Mouse (Mus musculus): ENCODE results near the gene Fam13c. TPM values are rescaled to one million over a fixed set of nuclear protein-coding genes. Genes with fewer than 3 reads are reported as not detected.

Fam13c gene
- total and polyA plus RNA-seq, 2 experiments: 0.02 to 0.09 TPM

GRCm38 (mm10) chr10:70442623-70443022, 2.3 kb downstream of the Fam13c start:
- H3K27me3 ChIP-seq (ENCODE audit: control insufficient read depth, insufficient read depth, low read length): no peaks in the 10 kb centered on the region
- H3K79me2 ChIP-seq (ENCODE audit: control insufficient read depth, insufficient read depth, low read length): no peaks in the 10 kb centered on the region
- WGBS: 86% methylated on average over 5 of the region's 5 CpGs
- H3K4me3 ChIP-seq (ENCODE audit: insufficient read depth, low read depth, low read length): no peak overlapping the region
- H3K36me3 ChIP-seq (ENCODE audit: control insufficient read depth, insufficient read depth, low read length): no peaks in the 10 kb centered on the region
- no peak for DNase-seq (ENCODE audit: extremely low read depth, low read depth, low spot score)
- no peak for TF ChIP-seq POLR2A (IDR thresholded peaks at IDR 0.05; ENCODE audit: extremely low read depth, insufficient read depth, low read length)
- TF ChIP-seq CTCF (IDR thresholded peaks at IDR 0.05; ENCODE audit: low read depth, low read length): no peak
- H3K4me1 ChIP-seq (ENCODE audit: control insufficient read depth, insufficient read depth, low read length): no peaks in the 10 kb centered on the region
- H3K9ac ChIP-seq (ENCODE audit: low read depth, low read length): no peak overlapping the region
- H3K27ac ChIP-seq (replicated peaks; ENCODE audit: insufficient read depth, low read depth, low read length): no peak overlapping the region

- WGBS: 50% methylated on average over 4 of the region's 4 CpGs
- no peak for DNase-seq (ENCODE audit: extremely low read depth, low read depth, low spot score)
- Histone ChIP-seq H3K9ac (ENCODE audit: low read depth, low read length) (no peak overlapping the region), H3K79me2 (ENCODE audit: control insufficient read depth, insufficient read depth, low read length) (no peaks in the 10 kb centered on the region), H3K4me3 (ENCODE audit: insufficient read depth, low read depth, low read length) (no peak overlapping the region), H3K4me1 (ENCODE audit: control insufficient read depth, insufficient read depth, low read length) (no peaks in the 10 kb centered on the region), H3K36me3 (ENCODE audit: control insufficient read depth, insufficient read depth, low read length) (no peaks in the 10 kb centered on the region), H3K27me3 (ENCODE audit: control insufficient read depth, insufficient read depth, low read length) (no peaks in the 10 kb centered on the region), H3K27ac (replicated peaks; ENCODE audit: insufficient read depth, low read depth, low read length) (no peak overlapping the region)
- no peak for TF ChIP-seq POLR2A (IDR thresholded peaks at IDR 0.05; ENCODE audit: extremely low read depth, insufficient read depth, low read length)
Measured at GRCm38 (mm10) chr10:70447787-70448186, 7.5 kb downstream of the Fam13c start.

- Histone ChIP-seq H3K4me1 (ENCODE audit: control insufficient read depth, insufficient read depth, low read length) (no peaks in the 10 kb centered on the region), H3K4me3 (ENCODE audit: insufficient read depth, low read depth, low read length) (no peak overlapping the region), H3K27me3 (ENCODE audit: control insufficient read depth, insufficient read depth, low read length) (no peaks in the 10 kb centered on the region), H3K9ac (ENCODE audit: low read depth, low read length) (no peak overlapping the region), H3K27ac (replicated peaks; ENCODE audit: insufficient read depth, low read depth, low read length) (no peak overlapping the region), H3K79me2 (ENCODE audit: control insufficient read depth, insufficient read depth, low read length) (no peaks in the 10 kb centered on the region), H3K36me3 (ENCODE audit: control insufficient read depth, insufficient read depth, low read length) (no peaks in the 10 kb centered on the region)
- WGBS: 24% methylated on average over 8 of the region's 8 CpGs
- no peak for DNase-seq (ENCODE audit: extremely low read depth, low read depth, low spot score)
- TF ChIP-seq POLR2A (IDR thresholded peaks at IDR 0.05; ENCODE audit: extremely low read depth, insufficient read depth, low read length): no peak
Measured at GRCm38 (mm10) chr10:70449206-70449605, 8.9 kb downstream of the Fam13c start.

- no peaks in the 10 kb centered on the region for H3K27me3 ChIP-seq (ENCODE audit: control insufficient read depth, insufficient read depth, low read length)
- H3K4me3 ChIP-seq (ENCODE audit: insufficient read depth, low read depth, low read length): no peak overlapping the region
- no peak for TF ChIP-seq POLR2A (IDR thresholded peaks at IDR 0.05; ENCODE audit: extremely low read depth, insufficient read depth, low read length)
- no peak for TF ChIP-seq CTCF (IDR thresholded peaks at IDR 0.05; ENCODE audit: low read depth, low read length)
- DNase-seq (ENCODE audit: extremely low read depth, low read depth, low spot score): no peak
- no peak overlapping the region for H3K27ac ChIP-seq (replicated peaks; ENCODE audit: insufficient read depth, low read depth, low read length)
- H3K36me3 ChIP-seq (ENCODE audit: control insufficient read depth, insufficient read depth, low read length): no peaks in the 10 kb centered on the region
- H3K9ac ChIP-seq (ENCODE audit: low read depth, low read length): no peak overlapping the region
- H3K4me1 ChIP-seq (ENCODE audit: control insufficient read depth, insufficient read depth, low read length): no peaks in the 10 kb centered on the region
- H3K79me2 ChIP-seq (ENCODE audit: control insufficient read depth, insufficient read depth, low read length): no peaks in the 10 kb centered on the region
- WGBS: 90% methylated on average over 8 of the region's 8 CpGs
Measured at GRCm38 (mm10) chr10:70455886-70456305, 15.6 kb downstream of the Fam13c start.

- Histone ChIP-seq H3K79me2 (ENCODE audit: control insufficient read depth, insufficient read depth, low read length) (no peaks in the 10 kb centered on the region), H3K27me3 (ENCODE audit: control insufficient read depth, insufficient read depth, low read length) (no peaks in the 10 kb centered on the region), H3K27ac (replicated peaks; ENCODE audit: insufficient read depth, low read depth, low read length) (no peak overlapping the region), H3K36me3 (ENCODE audit: control insufficient read depth, insufficient read depth, low read length) (no peaks in the 10 kb centered on the region), H3K4me1 (ENCODE audit: control insufficient read depth, insufficient read depth, low read length) (no peaks in the 10 kb centered on the region), H3K4me3 (ENCODE audit: insufficient read depth, low read depth, low read length) (no peak overlapping the region), H3K9ac (ENCODE audit: low read depth, low read length) (no peak overlapping the region)
- no peak for TF ChIP-seq POLR2A (IDR thresholded peaks at IDR 0.05; ENCODE audit: extremely low read depth, insufficient read depth, low read length)
- TF ChIP-seq CTCF (IDR thresholded peaks at IDR 0.05; ENCODE audit: low read depth, low read length): no peak
- DNase-seq (ENCODE audit: extremely low read depth, low read depth, low spot score): no peak
- 81% methylated on average over 11 of the region's 11 CpGs for whole genome bisulfite sequencing
Measured at GRCm38 (mm10) chr10:70458574-70459263, 18.4 kb downstream of the Fam13c start.

- Histone ChIP-seq H3K36me3 (ENCODE audit: control insufficient read depth, insufficient read depth, low read length) (no peaks in the 10 kb centered on the region), H3K4me1 (ENCODE audit: control insufficient read depth, insufficient read depth, low read length) (no peaks in the 10 kb centered on the region), H3K27me3 (ENCODE audit: control insufficient read depth, insufficient read depth, low read length) (no peaks in the 10 kb centered on the region), H3K27ac (replicated peaks; ENCODE audit: insufficient read depth, low read depth, low read length) (no peak overlapping the region), H3K4me3 (ENCODE audit: insufficient read depth, low read depth, low read length) (no peak overlapping the region), H3K9ac (ENCODE audit: low read depth, low read length) (no peak overlapping the region), H3K79me2 (ENCODE audit: control insufficient read depth, insufficient read depth, low read length) (no peaks in the 10 kb centered on the region)
- TF ChIP-seq CTCF (IDR thresholded peaks at IDR 0.05; ENCODE audit: low read depth, low read length) (no peak), POLR2A (IDR thresholded peaks at IDR 0.05; ENCODE audit: extremely low read depth, insufficient read depth, low read length) (no peak)
- 79% methylated on average over 7 of the region's 7 CpGs for WGBS
- DNase-seq (ENCODE audit: extremely low read depth, low read depth, low spot score): no peak
Measured at GRCm38 (mm10) chr10:70465638-70466037, 25.4 kb downstream of the Fam13c start.

Measured in liver, adult 2 months (tissue).